Mouse (Mus musculus): ENCODE results near the gene Hoxb6. TPM values are rescaled to one million over a fixed set of nuclear protein-coding genes. Genes with fewer than 3 reads are reported as not detected.

Hoxb6 gene
- polyA plus RNA-seq, 1 experiment from 2014 or later: 0.31 TPM

DNA sequence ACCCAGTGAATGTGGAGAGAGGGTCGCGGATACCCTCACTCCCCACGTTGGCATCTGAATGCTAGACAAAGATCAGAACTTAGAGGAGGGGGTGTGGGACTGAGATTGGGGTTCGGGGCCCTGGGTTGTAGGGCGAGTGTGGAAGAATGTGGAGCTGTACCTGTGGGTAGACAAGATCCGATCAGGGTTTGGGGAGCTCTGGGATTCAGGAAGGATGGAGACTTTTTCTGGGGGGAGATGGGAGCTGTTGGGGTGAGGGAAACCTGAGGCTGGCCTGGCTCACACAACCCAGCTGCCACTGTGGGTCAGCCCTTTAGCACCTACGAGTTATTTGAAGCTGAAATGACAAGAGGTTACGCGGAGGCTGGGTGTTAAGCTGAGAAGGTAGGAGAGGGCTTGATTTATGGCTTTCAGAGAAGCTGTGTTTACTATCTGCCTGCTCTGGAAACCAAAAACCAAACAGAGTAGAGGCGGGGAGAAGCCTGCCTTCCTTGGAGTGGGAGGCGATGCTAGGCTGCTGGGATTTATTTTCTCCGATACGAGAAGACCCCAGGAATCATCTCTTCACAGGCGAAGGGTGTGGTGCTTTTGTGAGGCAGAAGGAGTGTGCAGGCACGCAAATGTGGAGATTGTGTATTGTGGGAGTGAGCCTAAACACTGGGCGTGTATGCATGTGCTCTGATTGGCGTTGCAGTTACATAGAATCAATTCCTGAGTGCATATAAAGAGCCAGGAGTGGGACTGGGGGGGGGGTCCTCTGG is 41.1 kb downstream of the Hoxb6 start:
- Histone ChIP-seq H3K27ac (peak overlapping the region; percentile 82), H3K27me3 (ENCODE audit: insufficient read depth, poor library complexity, severe bottlenecking) (peaks cover 100% of the 10 kb centered on the region), H3K9me3 (no peaks in the 10 kb centered on the region), H3K36me3 (no peaks in the 10 kb centered on the region), H3K4me1 (replicated peaks) (peaks cover 7% of the 10 kb centered on the region), H3K4me3 (peak overlapping the region; percentile 48)
- no peak for DNase-seq (ENCODE audit: low spot score)
- WGBS: 3% methylated on average over 17 of the region's 17 CpGs

- 0% methylated on average over 2 of the region's 2 CpGs for WGBS
- H3K4me1 ChIP-seq (replicated peaks): peaks cover 8% of the 10 kb centered on the region
- no peaks in the 10 kb centered on the region for H3K9me3 ChIP-seq
- H3K27me3 ChIP-seq (ENCODE audit: insufficient read depth, poor library complexity, severe bottlenecking): peaks cover 100% of the 10 kb centered on the region
- H3K4me3 ChIP-seq: peak overlapping the region; percentile 48
- peak overlapping the region; percentile 82; the same call in 1 of the 2 replicates for H3K27ac ChIP-seq
- no peak for DNase-seq (ENCODE audit: low spot score)
- H3K36me3 ChIP-seq: no peaks in the 10 kb centered on the region
Observed at GRCm38 (mm10) chr11:96334002-96334364, 41.7 kb downstream of the Hoxb6 start.

GRCm38 (mm10) chr11:96334998-96335397 is 42.7 kb downstream of the Hoxb6 start:
- Histone ChIP-seq H3K36me3 (no peaks in the 10 kb centered on the region), H3K4me3 (peak overlapping the region; percentile 48; the same call in 1 of the 2 replicates), H3K9me3 (no peaks in the 10 kb centered on the region), H3K27ac (no peak overlapping the region), H3K4me1 (replicated peaks) (peaks cover 10% of the 10 kb centered on the region), H3K27me3 (ENCODE audit: insufficient read depth, poor library complexity, severe bottlenecking) (peaks cover 100% of the 10 kb centered on the region)
- DNase-seq (ENCODE audit: low spot score): no peak
- 23% methylated on average over 3 of the region's 3 CpGs for WGBS

DNA sequence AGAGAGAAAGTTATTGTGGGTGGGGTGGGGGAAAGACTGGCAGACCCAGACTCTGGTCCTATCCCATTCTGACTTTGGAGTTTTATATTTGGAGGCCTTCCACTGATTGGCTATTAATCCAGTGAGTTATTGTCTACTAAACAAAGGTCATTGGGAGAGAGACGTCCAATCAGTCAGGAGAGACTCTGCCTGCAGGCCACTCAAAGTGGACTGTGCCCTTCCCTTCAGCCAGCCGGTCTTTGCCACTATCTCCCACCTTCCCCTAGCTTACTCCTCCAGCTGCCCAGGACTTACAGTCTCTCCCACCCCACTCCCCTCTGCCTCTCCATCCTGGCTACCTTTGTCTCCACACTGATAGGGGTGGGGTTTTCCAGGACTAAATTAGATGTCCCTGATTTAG is 44.3 kb downstream of the Hoxb6 start:
- Histone ChIP-seq H3K27me3 (ENCODE audit: insufficient read depth, poor library complexity, severe bottlenecking) (peaks cover 100% of the 10 kb centered on the region), H3K27ac (peak overlapping the region; percentile 86; the same call in 1 of the 2 replicates), H3K9me3 (no peaks in the 10 kb centered on the region), H3K4me1 (replicated peaks) (peaks cover 18% of the 10 kb centered on the region), H3K36me3 (no peaks in the 10 kb centered on the region), H3K4me3 (peak overlapping the region; percentile 50)
- no peak for DNase-seq (ENCODE audit: low spot score)
- WGBS: 5% methylated on average over 2 of the region's 2 CpGs

DNA sequence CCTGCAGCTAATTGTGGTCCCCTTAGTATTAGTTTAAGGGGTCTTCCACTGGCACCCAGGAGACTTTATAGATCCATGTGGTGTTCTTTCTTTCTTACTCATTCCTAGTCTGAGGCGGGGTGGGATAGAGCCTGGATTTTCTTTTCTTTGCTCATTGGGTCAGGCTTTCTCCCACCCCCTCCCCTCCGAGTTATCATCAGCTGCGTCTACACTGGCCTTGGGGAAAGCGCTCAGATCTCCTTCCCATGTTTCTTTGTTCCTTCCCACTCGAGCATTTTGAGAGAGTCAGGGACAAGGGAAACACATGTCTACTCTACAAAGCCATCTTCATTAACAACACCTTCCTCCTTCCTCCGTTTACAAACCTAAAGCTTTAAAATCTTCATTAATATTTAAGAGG is 44.8 kb downstream of the Hoxb6 start:
- WGBS: 2% methylated on average over 6 of the region's 6 CpGs
- H3K9me3 ChIP-seq: no peaks in the 10 kb centered on the region
- DNase-seq (ENCODE audit: low spot score): peak; percentile 29
- H3K4me1 ChIP-seq (replicated peaks): peaks cover 18% of the 10 kb centered on the region
- peak overlapping the region; percentile 50 for H3K4me3 ChIP-seq
- peaks cover 100% of the 10 kb centered on the region for H3K27me3 ChIP-seq (ENCODE audit: insufficient read depth, poor library complexity, severe bottlenecking)
- peak overlapping the region; percentile 86 for H3K27ac ChIP-seq
- no peaks in the 10 kb centered on the region for H3K36me3 ChIP-seq

- Histone ChIP-seq H3K9me3 (no peaks in the 10 kb centered on the region), H3K27me3 (ENCODE audit: insufficient read depth, poor library complexity, severe bottlenecking) (peaks cover 100% of the 10 kb centered on the region), H3K27ac (peak overlapping the region; percentile 86), H3K4me3 (peak overlapping the region; percentile 50), H3K36me3 (no peaks in the 10 kb centered on the region), H3K4me1 (replicated peaks) (peaks cover 14% of the 10 kb centered on the region)
- 15% methylated on average over 7 of the region's 7 CpGs for WGBS
- DNase-seq (ENCODE audit: low spot score): peak; percentile 27
Observed at GRCm38 (mm10) chr11:96338957-96339855, 46.9 kb downstream of the Hoxb6 start.

GRCm38 (mm10) chr11:96340698-96341365 is 48.6 kb downstream of the Hoxb6 start:
- Histone ChIP-seq H3K27ac (peak overlapping the region; percentile 86), H3K9me3 (no peaks in the 10 kb centered on the region), H3K4me3 (peak overlapping the region; percentile 50), H3K36me3 (peaks cover 1% of the 10 kb centered on the region; the same call in 1 of the 2 replicates), H3K4me1 (replicated peaks) (peaks cover 26% of the 10 kb centered on the region), H3K27me3 (ENCODE audit: insufficient read depth, poor library complexity, severe bottlenecking) (peaks cover 100% of the 10 kb centered on the region)
- WGBS: under 1% methylated on average over 36 of the region's 36 CpGs
- peak; percentile 69 for DNase-seq (ENCODE audit: low spot score)

- peak overlapping the region; percentile 86 for H3K27ac ChIP-seq
- H3K9me3 ChIP-seq: no peaks in the 10 kb centered on the region
- peaks cover 100% of the 10 kb centered on the region for H3K27me3 ChIP-seq (ENCODE audit: insufficient read depth, poor library complexity, severe bottlenecking)
- peaks cover 34% of the 10 kb centered on the region for H3K4me1 ChIP-seq (replicated peaks)
- peaks cover 5% of the 10 kb centered on the region; the same call in 1 of the 2 replicates for H3K36me3 ChIP-seq
- peak overlapping the region; percentile 50 for H3K4me3 ChIP-seq
- peak; percentile 71 for DNase-seq (ENCODE audit: low spot score)
- WGBS: under 1% methylated on average over 40 of the region's 40 CpGs
Observed at GRCm38 (mm10) chr11:96341701-96342575, 49.7 kb downstream of the Hoxb6 start.

GRCm38 (mm10) chr11:96342576-96342930 is 50.3 kb downstream of the Hoxb6 start:
- H3K27ac ChIP-seq: peak overlapping the region; percentile 86
- peak overlapping the region; percentile 50 for H3K4me3 ChIP-seq
- H3K27me3 ChIP-seq (ENCODE audit: insufficient read depth, poor library complexity, severe bottlenecking): peaks cover 100% of the 10 kb centered on the region
- peak; percentile 35 for DNase-seq (ENCODE audit: low spot score)
- H3K36me3 ChIP-seq: peaks cover 5% of the 10 kb centered on the region; the same call in 1 of the 2 replicates
- no peaks in the 10 kb centered on the region for H3K9me3 ChIP-seq
- H3K4me1 ChIP-seq (replicated peaks): peaks cover 34% of the 10 kb centered on the region
- WGBS: 3% methylated on average over 4 of the region's 4 CpGs

GRCm38 (mm10) chr11:96343206-96343745 is 51.0 kb downstream of the Hoxb6 start:
- WGBS: 7% methylated on average over 2 of the region's 2 CpGs
- DNase-seq (ENCODE audit: low spot score): peak; percentile 25
- peaks cover 34% of the 10 kb centered on the region for H3K4me1 ChIP-seq (replicated peaks)
- H3K27ac ChIP-seq: peak overlapping the region; percentile 86
- peak overlapping the region; percentile 50 for H3K4me3 ChIP-seq
- peaks cover 5% of the 10 kb centered on the region; the same call in 1 of the 2 replicates for H3K36me3 ChIP-seq
- H3K9me3 ChIP-seq: no peaks in the 10 kb centered on the region
- peaks cover 100% of the 10 kb centered on the region for H3K27me3 ChIP-seq (ENCODE audit: insufficient read depth, poor library complexity, severe bottlenecking)

DNA sequence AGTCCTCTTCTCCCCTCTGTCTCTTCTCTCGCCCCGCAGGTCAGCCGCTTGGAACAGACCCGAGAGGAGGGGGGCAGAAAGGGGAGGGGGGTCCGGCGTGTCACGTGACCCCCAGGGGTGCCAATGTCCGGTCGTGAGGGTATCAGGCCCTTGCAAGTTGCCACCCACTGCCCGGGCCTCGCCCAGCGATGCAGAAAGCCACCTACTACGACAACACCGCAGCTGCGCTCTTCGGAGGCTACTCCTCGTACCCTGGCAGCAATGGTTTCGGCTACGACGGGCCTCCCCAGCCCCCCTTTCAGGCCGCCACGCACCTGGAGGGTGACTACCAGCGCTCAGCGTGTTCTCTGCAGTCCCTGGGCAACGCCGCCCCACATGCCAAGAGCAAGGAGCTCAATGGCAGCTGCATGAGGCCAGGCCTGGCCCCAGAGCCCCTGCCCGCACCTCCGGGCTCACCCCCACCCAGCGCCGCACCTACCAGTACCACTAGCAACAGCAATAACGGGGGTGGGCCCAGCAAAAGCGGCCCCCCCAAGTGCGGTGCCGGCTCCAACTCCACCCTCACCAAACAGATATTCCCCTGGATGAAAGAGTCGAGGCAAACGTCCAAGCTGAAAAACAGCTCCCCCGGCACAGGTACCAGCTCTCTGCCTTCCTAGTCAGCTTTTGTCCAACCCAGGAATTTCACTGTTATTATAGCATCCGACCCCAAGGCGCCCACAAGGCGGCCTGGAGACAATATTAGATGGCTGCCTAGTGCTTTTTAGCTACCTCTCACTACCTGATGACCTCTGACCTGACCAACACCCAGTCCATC is 52.0 kb downstream of the Hoxb6 start:
- under 1% methylated on average over 40 of the region's 40 CpGs for WGBS
- no peaks in the 10 kb centered on the region for H3K9me3 ChIP-seq
- peaks cover 32% of the 10 kb centered on the region for H3K4me1 ChIP-seq (replicated peaks)
- H3K27ac ChIP-seq: peak overlapping the region; percentile 86
- H3K4me3 ChIP-seq: peak overlapping the region; percentile 50
- H3K27me3 ChIP-seq (ENCODE audit: insufficient read depth, poor library complexity, severe bottlenecking): peaks cover 100% of the 10 kb centered on the region
- DNase-seq (ENCODE audit: low spot score): peak; percentile 76
- H3K36me3 ChIP-seq: peaks cover 5% of the 10 kb centered on the region; the same call in 1 of the 2 replicates
